Mouse (Mus musculus): ENCODE results near the gene Cdkal1.

- TF ChIP-seq CTCF (IDR thresholded peaks at IDR 0.05; ENCODE audit: low read depth) (no peak), EP300 (IDR thresholded peaks at IDR 0.05; ENCODE audit: low read depth) (no peak)
Measured at GRCm38 (mm10) chr13:29429196-29429595, 426.3 kb downstream of the Cdkal1 start.

Data from liver, embryonic 14.5 days (tissue).